Mouse (Mus musculus) megakaryocyte, adult 5-6 weeks (primary cell): ENCODE measurements at regions not wholly inside any gene's neighbourhood (a gene's known extent, or its start where the extent isn't known, plus 50 kb on each side); places are given as distances from the start of the nearest gene placed in this dataset.

Source experiments
- ATAC-seq: 2 replicates; pipeline ENCODE4 v1.8.0; 2016; ENCODE audit warnings: mild to moderate bottlenecking, inconsistent platforms; ENCODE audit not compliant: poor library complexity, severe bottlenecking

DNA sequence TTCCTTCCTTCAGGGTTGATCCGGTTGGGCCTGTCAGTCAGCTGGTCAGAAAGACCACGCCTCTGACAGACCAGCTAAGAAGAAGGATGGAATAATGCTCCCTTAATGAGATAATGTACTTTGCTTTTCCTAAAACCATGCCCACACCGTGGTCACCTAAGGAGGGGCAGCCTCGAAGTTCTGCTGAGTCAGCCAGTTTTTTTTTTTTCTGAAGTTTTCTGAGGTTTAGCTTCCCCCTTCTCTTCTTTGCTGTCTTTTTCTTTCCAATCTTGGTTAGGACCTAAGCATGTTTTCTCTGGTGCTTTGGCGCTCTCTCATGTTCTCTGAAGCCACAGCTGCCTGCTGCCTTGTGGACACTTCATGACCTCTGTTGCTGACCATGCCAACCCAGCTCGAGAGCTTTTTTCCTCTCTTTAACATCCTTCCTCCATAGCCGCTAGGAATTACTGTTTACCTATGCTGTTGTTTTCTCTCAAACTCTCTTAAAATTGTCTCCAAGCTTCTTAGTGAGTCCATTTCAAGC is 84.7 kb upstream of the Zfp648 start:
- no peak for ATAC-seq

DNA sequence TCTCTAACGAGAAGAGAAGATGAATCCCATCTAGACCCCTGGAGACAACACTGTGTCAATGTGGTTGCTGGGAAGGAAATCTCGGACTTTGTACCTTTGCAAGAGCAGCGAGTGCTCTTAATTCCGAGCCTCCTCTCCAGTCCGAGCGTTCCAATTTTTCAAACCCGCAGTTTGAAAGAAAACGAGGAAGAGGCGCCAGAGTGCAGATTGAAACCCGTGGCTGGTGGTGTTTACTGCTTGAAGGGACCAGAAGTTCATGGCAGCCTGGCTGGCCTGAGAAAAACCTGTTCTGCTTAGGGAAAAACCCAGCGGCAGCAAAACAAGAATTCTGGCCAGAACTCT is 83.7 kb upstream of the Zfp648 start:
- no peak for ATAC-seq

DNA sequence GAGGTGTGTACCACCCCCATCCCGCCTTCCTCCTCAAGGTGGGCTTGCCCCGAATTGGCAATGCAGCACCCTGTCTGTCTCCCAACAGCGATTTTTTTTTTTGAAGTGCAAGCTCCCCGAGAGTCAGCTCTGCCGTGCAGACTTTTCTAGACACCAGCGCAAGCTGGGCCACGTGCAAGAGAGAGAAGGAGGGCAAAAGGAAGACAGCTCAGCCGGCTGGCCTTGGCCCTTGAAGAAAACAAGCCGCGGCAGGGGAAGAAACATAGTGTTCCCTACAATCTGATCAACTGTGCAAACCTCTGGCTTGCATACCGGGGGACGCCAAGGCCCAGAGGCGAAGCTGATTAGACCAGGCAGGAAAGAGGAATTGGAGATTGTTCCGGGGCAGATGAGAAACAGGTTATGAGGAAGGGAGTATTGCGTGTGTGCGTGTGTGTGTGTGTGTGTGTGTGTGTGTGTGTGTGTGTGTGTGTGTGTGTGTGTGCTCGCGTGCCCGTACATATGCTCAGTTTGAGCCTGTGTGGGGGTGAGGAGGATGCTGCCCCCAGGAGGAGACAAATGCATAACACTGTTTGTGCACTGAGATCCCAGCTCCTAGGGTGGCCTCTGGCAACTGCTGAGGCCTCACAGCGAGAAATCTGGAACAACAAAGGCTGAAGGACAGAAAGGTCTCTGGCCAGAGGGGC is 83.2 kb upstream of the Zfp648 start:
- ATAC-seq = peak; percentile 72

DNA sequence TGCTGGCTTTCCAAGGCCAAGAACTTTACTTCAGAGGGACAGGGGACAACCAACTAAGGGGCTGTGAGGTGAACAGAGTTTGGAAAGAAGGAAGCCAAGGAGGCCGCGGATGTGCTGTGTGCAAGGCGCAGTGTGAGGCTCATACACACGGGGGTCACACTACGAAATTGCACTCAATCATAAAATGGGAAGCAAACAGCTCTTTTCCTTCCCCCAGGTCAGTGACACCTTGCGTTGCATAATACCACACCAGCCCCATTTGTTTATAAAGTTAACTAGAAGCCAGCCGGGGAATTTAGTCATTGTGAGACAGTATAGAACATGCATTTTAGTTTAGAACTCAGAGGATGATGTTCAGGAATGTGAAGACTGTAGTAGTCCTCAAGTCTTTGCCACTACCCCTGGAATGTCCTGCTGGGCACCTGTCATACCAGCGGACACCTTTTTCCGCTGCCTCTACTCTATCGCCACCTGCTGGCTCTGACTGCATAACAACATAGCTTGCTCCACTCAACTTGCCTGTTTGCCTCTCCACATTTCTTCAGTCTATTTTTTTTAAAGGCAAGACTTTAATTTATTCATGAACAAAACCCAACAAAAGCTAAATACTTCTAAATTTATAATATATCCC is 82.5 kb upstream of the Zfp648 start:
- ATAC-seq = peak; percentile 74

DNA sequence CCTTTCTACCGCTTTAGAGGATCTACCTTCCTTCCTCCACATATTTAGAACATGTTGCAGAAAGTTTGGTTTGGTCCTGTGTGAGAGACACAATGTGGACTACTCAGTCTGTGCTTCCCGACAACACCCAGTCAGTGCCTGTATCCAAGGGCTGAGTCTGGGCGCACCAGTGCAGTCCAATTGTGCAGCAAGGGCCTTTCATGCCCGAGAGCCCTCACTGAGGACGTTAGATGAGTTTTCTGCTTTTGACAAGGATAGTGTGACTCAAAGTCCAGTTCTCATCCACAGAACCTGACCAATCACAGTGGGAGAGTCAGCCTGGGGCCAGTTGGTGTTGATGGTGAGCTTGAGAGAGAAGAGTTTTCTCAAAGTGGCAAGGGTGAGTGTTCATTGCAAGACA is 81.4 kb upstream of the Zfp648 start:
- ATAC-seq = no peak

DNA sequence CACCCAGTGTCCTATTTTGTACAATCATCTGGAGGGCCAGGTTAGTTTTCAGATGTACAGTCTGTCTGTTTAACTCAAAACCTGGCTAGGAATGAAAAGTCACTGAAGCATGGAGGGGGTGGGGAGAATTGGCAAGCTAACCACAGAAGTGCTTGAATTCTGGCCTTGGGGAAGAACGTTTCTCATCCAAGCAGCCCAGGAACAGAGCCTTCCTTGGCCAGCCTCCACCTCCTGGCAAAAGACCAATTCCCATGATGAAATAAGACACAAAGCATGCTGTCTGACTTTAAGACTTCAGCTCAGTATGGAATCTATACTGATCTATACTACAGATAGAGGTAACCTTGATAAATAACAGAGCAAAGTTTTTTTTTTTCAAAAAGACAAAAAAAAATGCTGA is 80.3 kb upstream of the Zfp648 start:
- ATAC-seq = no peak

DNA sequence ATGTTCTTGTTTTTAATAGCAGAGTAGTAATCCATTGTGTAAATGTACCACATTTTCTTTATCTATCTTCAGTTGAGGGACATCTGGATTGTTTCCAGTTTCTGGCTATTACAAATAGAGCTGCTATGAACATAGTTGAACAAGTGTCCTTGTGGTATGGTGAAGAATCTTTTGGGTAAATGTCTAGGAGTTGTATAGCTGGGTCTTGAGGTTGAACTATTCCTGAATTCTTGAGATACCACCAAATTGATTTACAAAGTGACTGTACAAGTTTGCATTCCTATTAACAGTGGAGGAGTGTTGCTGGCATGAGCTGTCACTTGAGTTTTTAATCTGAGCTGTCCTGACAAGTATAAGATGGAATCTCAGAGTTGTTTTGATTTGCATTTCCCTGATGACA is 76.0 kb upstream of the Zfp648 start:
- no peak for ATAC-seq

DNA sequence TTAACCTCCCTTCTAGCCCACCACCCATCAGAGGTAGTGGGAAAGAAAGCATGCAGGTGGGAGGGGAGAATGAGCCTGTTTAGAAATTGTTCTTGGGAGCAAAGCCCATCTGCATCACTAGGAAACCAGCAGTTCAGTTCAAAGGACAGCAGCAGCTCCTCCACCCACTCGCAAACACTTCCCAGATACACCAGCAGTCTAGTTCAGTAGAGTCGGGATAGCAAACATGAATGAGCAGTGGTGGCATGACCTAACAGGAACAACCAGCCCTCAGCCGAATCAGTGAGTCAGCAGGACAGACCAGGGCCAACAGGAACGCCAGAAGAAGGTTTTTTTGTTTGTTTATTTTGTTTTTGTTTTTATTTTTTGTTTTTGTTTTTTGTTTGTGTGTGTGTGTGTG is 74.5 kb upstream of the Zfp648 start:
- ATAC-seq = no peak

DNA sequence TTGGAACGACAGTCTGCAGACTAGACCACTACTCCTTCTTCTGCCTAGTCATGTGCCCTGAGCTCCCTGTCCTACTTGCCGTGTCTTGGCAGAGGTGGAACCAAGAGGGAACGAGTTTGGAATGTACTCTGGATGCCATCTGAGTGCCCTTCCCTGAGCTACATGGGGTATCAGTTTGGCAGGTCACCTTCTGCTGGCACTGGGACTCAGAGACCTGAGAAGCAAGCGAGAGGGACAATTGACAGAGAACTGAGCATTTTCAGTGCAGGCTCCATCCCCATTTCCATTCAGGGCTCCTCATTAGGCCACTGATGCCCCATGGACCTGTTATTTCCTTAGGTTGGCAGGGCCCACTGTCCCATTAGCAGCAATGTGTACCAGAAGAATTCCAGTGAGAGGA is 61.5 kb upstream of the Zfp648 start:
- no peak for ATAC-seq

DNA sequence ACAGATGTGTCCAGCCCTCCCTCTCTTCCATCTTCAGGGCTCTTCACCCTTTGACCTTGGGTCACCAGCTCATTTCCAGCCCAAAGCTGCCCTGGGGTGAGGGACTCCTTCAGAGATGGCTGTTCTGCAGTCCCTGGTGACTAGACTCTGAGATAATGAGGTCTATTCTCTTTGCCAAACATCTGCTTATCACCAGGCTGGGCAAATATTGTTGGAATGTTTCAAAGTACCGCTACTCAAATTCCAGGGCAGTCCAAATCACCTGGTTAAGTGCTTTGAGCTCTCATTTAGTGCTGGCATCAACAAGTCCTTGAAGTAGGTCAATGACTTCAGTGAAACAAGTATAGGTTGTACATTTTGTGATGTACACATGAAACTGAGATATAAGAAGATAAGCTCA is 57.3 kb upstream of the Zfp648 start:
- ATAC-seq = no peak

DNA sequence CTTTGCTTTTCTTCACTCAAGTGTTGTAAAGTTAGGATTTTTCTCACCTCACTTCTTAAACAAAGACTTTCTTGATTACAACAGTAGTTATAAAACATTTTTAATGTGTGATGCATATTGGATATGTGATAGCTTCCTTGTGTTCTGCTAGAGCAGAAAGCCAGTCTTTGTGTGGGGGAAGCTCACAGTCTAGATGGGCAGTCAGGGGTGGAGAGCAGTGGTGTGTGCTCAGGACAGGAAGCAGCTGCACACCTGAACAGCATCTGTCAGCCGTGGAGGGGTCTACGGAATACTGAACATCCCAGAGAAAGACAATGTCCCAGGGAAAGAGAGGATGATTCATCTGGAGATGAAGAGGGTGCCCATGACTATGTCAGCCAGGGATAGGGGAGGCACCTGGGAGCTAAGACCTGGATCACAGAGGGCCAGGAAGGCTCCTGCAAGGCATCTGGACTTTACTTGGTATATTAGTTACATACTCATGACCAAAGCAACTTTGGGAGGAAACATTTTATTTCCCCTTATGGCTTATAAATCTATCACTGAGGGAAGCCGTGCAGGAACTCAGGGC is 53.9 kb upstream of the Zfp648 start:
- no peak for ATAC-seq

DNA sequence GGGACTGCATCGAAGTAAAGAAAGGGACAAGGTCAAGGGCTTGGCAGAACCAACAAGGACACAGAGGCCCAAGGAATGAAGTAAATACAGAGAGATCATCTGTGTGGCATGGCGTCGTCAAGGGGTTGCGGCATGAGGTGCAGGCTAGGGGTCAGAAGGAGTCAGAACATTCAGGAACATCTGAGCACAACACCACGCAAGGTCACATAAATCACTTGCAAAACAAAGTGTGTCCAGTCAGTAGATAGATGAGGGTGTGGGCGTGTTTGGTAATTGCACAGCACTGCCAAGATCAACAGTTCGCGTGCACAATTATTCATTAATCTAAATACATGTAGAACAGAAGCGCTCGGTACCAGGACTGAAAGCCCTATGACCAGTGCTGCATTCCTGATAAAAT is 52.0 kb upstream of the Zfp648 start:
- no peak for ATAC-seq

DNA sequence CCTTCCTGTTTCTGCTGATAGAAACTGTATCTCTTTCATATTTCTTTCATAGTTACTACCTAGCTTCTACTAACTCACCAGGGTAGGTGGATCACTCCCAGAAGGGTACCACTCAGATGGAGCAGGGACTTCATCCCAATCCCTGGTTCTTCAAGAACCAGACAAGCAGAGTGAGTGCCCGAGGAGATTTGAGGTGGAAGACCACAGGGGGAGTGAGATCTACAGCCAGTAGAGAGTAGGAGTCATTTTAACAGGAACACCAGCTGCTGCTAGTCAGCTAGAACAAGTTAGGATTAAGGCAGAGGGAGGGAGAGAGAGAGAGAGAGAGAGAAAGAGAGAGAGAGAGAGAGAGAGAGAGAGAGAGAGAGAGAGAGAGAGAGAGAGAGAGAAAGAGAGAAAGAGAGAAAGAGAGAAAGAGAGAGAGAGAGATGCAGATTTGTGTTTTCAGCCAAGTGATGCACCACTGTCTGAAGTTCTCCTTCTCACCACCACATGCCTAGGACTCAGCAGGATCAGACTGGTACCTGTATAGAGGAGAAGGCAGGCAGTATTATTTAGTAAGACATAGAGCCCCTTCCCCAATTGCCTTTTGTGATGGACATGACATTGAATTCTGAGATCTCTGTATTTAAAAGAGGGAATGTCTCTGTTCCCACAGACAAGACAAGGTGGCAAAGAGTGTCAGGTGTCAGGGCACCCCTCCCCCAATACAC is 51.4 kb upstream of the Zfp648 start:
- no peak for ATAC-seq

DNA sequence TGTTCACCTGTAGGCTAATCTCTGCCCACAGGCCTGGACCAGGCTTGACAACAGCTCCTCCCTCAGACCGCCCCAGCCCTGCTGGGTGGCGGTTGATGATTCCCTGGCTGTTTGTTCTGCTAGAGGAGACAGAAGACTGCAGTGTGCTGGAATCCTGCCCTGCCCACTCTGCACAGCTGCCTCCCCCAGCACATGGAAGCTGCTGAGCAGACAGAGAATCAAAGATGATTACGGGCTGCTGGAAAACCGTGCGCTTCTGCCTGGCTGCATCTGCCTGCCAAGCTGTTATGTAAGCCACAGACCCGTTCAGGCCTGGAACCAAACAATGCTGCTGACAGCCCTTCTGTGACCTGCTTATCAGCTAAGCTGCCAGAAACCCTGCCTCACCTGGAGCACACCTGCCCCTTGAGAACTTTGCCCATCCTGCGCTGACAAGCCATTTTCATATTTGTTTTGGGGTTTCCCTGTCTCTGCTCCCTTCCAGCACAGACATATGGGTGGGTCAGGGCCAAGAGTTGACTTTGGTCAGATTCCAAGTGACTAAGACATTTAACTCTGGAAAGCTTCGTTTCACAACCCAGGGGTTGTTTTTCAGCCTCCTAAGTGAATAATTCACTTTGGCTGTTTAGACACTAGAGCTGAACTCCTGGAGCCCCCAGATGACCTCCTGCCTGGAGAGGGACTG is 50.7 kb upstream of the Zfp648 start:
- ATAC-seq = no peak
